Mouse (Mus musculus) layer of hippocampus, adult 2 months (tissue): ENCODE measurements around the gene Necab3. TPM values are rescaled to one million over a fixed set of nuclear protein-coding genes. Genes with fewer than 3 reads are reported as not detected.

Source experiments
- DNase-seq, 2 experiments: peaks; one replicate each; pipeline ENCODE4 v3.0.0; 2022; ENCODE audit warnings: low spot score in 2 of 2
- H3K27ac ChIP-seq: fragments of 200-600 bp; 2 replicates; pipeline ENCODE4 v1.8.1; 2022
- H3K4me3 ChIP-seq: fragments of 200-600 bp; 2 replicates; pipeline ENCODE4 v1.8.1; 2022; ENCODE audit warnings: mild to moderate bottlenecking
- CTCF ChIP-seq: fragments of 200-600 bp; conservative IDR thresholded peaks from 2 replicates; pipeline ENCODE4 v1.8.1; 2022; ENCODE audit warnings: antibody characterized with exemption, mild to moderate bottlenecking, moderate library complexity
- long read RNA-seq, 2 experiments: library from polyadenylated mRNA; stranded (forward); transcript quantifications; one replicate each; pipeline ENCODE4 v2.0.0; 2021; ENCODE audit warnings: borderline mapping rate in 2 of 2
- total RNA-seq, 2 experiments: library from RNA; stranded (reverse); gene quantifications; 2 replicates each; pipeline ENCODE4 v1.2.3; 2021

Necab3 gene
- 10 to 100 TPM; 30.0 to 34.9 TPM for total RNA-seq
- long read RNA-seq, experiment 1, transcript Necab3-201 (13 exons, 1,829 nt) = major isoform, 9 of 21 reads
- long read RNA-seq, experiment 1, partial matches to known transcripts = 2 of 21 reads
- long read RNA-seq, experiment 1, other reads (novel, unspliced or antisense) = 10 of 21 reads
- long read RNA-seq, experiment 2, transcript Necab3-201 (13 exons, 1,829 nt) = major isoform, 25 of 46 reads
- long read RNA-seq, experiment 2, partial matches to known transcripts = 3 of 46 reads
- long read RNA-seq, experiment 2, other reads (novel, unspliced or antisense) = 18 of 46 reads

DNA sequence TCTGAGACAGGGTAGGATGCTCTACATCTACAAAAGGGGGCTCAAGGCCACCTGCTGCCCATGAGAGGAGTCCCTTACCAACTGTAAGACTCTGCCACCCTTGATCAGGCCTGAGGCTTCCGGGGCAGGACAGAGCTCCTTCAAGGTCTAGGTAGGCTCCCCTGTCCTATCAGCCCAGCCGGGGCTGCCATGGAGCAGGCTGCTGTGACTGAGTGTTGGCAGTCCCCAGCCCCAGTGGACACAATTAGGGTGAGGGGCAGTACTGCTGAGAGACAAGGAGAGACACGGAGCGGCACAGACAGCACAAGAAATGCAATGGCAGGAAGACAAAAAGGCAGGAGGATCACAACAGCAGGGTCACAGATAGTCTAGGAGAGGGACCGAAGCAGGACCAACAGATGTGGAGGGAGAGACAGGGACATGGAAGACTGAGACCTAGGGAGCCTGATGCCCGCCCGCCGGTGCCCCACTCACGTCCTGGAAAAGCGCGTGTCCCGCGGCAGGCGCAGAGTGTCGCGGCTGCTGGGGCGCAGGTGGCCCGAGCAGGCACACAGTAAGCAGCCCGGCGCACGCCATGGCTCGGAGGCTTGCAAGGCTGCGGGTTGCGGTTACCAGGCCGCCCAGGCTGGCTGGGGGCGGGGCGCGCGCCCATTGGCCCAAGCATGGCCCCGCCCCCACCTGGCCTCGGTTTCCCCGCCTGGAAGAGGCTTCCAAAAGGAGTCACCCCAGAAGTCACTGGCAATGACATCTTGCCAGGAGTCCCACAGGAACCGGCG is at the start of gene Necab3:
Gene Necab3, minus strand, starts transcription at position 627 of the 776 bp plus-strand sequence.
- TF ChIP-seq CTCF = no peak
- peak in 1 of 2 experiments; percentile 60 for DNase-seq
- peak within 1 kb of the TSS; percentile 82 for H3K27ac ChIP-seq
- peak within 1 kb of the TSS; percentile 62 for H3K4me3 ChIP-seq

DNA sequence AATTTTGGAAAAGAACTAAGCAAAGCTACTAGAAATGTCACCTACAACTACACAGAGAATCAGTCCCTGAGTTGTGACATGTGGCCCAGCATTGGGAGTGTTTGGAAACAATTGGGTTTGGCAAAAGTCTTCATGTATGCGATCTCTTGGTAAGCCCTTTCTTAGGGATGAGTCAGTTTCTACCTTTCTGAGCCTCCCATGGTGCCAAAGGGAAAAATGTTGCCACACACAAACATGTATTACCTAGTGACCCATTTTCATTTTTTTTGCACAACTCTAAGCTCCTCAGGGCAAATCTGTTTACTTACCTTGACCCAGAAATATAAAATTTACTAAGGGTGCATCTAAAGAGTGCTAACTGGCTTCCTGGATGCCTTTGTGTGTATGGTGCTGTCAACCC is 48.3 kb upstream of the Necab3 start:
- H3K27ac ChIP-seq = no peak overlapping the region
- no peak overlapping the region for H3K4me3 ChIP-seq
- no peak for DNase-seq
- no peak for TF ChIP-seq CTCF

DNA sequence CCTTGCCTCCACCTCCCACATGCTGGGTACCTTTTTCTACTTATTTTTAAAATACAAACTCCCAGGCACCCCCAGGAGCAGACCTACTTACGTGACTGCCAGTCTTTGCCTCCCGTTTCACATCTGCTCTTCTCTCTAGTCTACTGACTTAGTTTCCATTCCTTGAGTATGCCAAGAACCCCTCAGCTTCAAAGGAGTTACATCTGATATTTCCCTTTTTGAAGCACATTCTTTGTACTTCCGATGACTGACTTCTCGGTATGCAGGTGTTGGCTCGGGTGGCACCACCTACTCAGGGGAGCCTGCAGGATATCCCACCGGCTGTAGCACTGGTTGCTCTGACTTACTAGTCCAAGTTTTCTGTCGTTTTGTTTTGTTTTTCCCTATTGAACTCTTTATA is 45.5 kb upstream of the Necab3 start:
- peak overlapping the region; percentile 56 for H3K27ac ChIP-seq
- no peak for DNase-seq
- TF ChIP-seq CTCF = no peak
- H3K4me3 ChIP-seq = peak overlapping the region; percentile 86

DNA sequence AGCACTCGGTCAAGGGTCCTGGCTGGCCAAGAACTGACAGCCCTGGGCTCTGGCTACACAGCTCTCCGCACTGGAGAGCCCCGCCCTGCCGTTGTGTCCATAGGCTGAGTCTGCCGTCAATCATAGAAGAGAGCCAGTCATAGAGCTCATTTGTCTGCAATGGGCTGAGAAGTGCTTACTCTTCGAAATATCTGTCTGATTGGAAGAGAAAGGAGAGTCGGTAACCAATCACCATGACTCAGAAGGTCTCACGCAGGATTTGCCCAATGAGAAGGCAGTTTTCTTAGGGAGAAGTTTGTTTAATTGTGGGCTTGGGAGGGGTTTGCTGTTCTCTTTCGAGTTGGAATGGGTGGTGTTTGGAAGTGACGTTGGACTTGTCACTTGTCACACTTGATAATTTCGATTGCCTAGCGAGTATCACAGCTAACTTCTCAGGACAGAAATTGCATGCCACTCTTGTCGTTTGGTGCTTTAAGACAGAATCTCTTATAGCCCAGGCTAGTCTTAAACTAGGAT is 45.0 kb upstream of the Necab3 start, which contains the start of gene Pxmp4:
Gene Pxmp4, minus strand, starts transcription at position 71 of the 516 bp plus-strand sequence.
- TF ChIP-seq CTCF = no peak
- H3K27ac ChIP-seq = peak within 1 kb of the TSS; percentile 91
- peak; percentile 99 for DNase-seq
- peak within 1 kb of the TSS; percentile 86 for H3K4me3 ChIP-seq

DNA sequence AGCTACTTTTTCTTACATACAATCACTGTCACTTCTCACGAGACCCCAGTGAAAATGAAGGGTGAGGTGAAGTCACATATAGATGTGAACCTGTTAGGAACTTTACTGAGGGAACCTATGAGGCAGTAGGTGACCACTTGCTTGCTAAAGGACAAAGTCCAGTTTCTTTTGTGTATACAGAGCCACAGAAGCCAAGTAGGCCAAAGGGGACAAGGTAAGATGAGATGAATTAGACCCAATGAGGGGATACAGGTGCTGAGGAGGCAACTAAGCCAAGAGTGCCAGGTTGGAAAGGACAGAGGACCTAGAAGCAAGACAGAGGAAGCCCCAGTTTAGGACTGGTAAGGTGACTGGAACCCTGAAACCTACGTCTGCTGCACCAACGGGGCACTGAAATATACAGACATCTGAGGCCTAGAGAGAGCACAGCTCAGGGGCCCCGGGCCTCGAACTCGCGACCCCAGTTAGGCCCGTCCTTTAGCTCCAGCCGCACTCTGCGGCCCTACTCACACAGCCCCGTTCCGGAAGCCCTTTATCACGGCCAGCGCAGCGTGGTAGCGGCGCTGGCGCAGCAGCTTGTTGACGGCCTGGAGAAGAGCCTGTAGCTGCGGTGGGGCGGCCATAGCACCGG is 44.4 kb upstream of the Necab3 start:
- no peak for TF ChIP-seq CTCF
- DNase-seq = no peak
- H3K27ac ChIP-seq = peak overlapping the region; percentile 91
- H3K4me3 ChIP-seq = peak overlapping the region; percentile 86

DNA sequence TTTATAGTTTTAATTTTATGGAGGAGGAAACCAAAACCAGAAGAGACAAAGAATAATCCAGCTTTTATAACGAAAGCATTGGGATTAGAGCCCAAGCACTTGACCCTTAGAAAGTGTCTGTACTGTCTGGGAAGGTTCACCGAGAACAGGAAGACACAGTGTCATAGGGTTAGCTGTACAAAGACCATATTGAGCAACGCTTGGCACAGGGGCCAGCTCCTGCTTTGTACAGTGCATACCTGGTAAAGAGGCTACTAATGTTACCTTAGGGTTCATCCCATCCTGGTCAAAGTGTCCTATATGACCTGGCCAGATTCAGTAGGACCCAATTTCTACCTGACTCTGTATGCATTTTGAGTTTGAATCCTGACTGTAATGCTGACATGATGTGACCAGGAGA is 42.6 kb upstream of the Necab3 start:
- no peak for TF ChIP-seq CTCF
- Histone ChIP-seq H3K4me3 (no peak overlapping the region), H3K27ac (no peak overlapping the region)
- DNase-seq = no peak

DNA sequence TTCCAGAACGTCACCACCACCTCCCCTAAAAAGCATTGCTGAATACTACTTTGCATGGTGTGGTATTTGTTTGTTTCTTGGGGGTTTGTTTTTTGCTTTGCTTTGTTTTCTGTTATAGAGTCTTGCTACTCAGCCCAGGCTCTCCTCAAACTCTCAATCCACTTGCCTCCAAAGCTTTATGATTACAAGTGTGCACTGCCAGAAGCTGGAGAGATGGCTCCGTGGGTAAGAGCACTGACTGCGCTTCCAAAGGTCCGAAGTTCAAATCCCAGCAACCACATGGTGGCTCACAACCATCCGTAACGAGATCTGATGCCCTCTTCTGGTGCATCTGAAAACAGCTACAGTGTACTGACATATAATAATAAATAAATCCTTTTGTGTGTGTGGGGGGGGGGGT is 41.9 kb upstream of the Necab3 start:
- TF ChIP-seq CTCF = peak; percentile 24
- DNase-seq = no peak
- no peak overlapping the region for H3K4me3 ChIP-seq

DNA sequence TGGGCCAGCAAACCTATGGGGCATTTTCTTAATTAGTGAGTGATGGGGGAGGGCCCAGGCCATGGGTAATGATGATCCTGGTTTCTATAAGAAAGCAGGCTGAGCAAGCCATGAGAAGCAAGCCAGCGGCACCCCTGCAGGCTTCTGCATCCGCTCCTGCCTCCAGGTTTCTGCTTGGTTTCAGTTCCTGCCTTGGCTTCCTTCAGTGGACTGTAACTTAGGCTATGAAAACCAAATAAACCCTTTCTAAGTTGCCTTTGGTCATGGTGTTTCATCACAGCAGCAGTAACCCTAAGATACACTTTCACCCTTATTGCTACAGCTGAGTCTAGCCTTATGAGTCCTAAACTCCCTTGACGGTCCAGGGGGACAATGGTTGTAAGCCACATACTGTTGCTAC is 38.7 kb upstream of the Necab3 start:
- Histone ChIP-seq H3K4me3 (no peak overlapping the region), H3K27ac (no peak overlapping the region)
- DNase-seq = no peak
- TF ChIP-seq CTCF = no peak

More for the DNA sequence above, 41.9 kb upstream of the Necab3 start:
- no peak overlapping the region for H3K27ac ChIP-seq

DNA sequence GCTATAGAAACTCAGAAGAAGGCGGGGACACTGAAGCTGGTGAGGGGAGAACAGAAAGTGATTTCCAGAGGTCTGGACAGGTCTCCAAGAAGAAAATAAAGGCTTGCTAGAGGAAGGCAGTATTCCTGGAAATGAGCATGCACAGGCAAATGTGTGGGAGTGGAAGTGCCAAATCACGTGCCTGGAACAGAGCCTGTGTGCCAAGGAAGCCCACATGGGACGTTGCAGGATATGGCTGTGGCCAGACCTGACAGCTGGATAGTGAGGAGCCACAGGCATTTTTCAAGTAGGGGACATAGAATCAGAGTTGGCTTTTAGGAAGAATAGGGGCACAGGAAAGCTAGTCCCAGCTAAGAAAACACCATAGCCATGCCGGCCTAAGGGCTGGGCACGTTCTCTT is 37.1 kb upstream of the Necab3 start:
- no peak for DNase-seq
- Histone ChIP-seq H3K27ac (no peak overlapping the region), H3K4me3 (no peak overlapping the region)
- TF ChIP-seq CTCF = no peak

DNA sequence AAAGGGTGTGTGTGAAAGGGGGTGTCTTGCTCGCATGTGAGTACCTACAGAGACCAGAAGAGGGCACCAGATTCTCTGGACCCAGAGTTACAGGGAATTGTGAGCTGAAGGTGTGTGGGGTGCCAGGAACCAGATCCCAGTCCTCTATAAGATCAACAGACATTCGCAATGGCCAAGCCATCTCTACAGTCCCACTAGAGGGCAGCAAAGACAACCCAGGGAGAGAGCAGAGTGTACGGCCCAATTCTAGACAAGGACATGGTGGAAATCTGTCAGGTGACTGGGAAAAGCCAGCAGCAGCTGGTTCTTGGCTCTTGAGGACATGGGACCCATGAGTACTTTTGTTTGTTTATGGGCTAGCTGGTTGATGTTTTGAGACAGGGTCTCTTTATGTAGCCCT is 34.3 kb upstream of the Necab3 start:
- H3K27ac ChIP-seq = no peak overlapping the region
- H3K4me3 ChIP-seq = no peak overlapping the region
- DNase-seq = no peak
- peak; percentile 75 for TF ChIP-seq CTCF

DNA sequence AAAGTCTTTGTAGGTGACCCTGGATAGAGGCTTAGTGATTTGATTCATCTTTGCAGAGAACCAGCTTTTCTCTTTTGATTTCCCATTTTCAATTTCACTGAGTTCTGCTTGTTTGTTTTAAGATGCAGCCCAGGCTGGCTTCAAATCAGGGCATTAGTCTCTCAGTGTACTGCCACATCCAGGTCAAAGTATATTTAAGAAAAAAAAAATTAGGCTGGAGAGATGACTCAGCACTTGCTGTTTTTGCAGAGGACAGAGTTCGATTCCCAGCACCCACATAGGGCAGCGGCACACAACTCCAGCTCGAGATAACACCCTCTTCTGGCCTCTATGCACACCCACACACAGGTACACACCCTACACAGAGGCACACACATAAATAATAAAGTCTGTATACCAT is 32.5 kb upstream of the Necab3 start:
- no peak for DNase-seq
- no peak overlapping the region for H3K4me3 ChIP-seq
- no peak for TF ChIP-seq CTCF
- no peak overlapping the region for H3K27ac ChIP-seq

DNA sequence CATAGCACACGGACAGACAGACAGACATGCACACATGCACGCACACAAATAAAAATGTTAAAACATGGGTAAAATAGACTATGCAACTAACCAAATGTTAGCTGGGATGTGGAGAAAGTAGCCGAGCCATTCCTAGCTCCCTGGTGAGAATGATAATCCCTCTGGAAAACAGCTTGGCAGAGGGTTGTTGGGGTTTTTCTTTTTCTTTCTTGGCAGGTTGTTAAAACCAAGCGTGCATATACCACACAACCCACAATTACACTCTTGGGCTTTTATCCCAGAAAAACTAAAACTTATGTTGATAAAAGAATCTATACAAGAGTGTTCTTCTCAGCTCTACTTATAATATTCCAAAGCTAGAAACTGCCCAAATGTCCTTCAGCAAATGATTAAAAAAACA is 30.4 kb upstream of the Necab3 start:
- TF ChIP-seq CTCF = no peak
- DNase-seq = no peak
- Histone ChIP-seq H3K4me3 (no peak overlapping the region), H3K27ac (no peak overlapping the region)

DNA sequence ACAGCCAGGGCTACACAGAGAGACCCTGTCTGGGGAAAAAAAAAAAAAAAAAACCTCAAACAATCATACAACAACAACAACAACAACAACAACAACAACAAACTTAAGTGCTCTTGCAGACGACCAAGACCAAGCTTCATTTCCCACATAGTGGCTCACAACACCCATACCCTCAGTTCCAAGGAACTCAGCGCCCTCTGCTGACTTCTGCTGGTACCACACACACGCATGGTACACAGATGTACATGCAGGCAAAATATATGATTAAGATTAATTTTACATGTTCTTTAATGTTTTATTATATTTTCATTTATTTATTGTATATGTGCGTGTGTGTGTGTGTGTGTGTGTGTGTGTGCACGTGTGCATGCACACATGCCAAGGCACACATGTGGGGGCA is 27.7 kb upstream of the Necab3 start:
- peak; percentile 66 for TF ChIP-seq CTCF
- no peak overlapping the region for H3K4me3 ChIP-seq
- no peak overlapping the region for H3K27ac ChIP-seq
- peak in 1 of 2 experiments; percentile 47 for DNase-seq
